Mouse (Mus musculus): Measurements from ENCODE around the gene Olfr1111.
"Not testable (repeated sequence)": the region's sequence is repeated elsewhere in the genome, so short reads cannot be mapped to it uniquely, and the experiment has no call there.

Olfr1111 gene

DNA sequence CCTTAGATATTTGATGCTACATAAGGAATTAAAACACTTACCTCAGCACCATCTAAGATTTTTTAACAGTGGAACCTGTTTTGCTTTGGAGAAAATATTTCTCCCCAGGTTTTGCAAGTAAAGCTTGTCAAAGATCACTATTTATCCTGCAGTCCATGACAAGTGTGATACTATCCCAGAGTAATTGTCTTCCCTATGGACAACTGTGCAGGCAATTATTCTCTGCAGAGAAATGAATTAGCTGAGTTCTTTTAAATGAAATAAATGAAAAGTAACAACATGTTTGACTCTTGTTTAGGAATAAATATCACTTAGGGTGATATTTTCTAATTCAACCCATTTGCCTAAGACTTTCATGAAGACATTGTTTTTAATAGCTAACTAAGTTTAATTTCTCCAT is at the start of gene Olfr1111:
Gene Olfr1111, minus strand, starts transcription at position 101 of the 400 bp plus-strand sequence.
- no peak for DNase-seq (ENCODE audit: low spot score)

DNA sequence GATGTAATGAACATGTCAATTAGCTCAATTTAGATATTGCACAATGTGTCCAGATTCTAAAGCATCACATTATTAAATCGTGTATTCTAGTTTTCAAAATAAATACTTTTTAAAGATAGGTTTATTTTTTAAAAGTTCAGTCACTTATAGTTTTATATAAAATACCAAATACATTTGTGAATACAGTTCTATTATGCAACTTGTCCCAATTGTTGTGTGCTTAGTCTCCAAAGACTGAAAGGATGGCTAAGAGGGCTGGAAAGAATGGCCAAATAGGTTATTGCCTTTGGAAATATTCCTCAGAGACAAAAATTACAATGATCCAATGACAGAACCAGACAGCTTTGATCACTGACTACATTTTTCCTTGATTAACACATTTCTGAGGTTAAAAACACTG is 35.1 kb upstream of the Olfr1111 start, which contains the start of gene Olfr1112:
Gene Olfr1112, plus strand, starts transcription at position 301 of the 400 bp plus-strand sequence.
- DNase-seq (ENCODE audit: low spot score) = no peak

DNA sequence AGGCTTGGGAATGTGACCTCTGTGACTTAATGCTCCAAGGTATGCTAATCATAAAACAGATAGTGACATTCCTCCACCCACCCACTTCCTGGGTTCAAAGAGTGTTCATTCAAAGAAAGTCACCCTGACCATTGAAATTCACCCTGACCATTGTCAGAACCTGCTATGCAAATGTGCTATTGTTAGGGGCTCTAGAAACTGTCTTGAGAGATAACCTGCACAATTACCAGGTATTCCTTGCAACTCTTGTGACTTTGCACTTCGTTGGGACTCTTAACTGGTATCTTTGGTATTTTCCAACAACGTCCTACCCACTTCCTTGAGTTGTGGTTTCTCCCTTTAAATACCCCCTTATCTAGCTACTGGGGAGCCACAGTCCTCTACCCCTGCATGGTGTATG is 15.3 kb upstream of the Olfr1111 start:
- not testable (repeated sequence) for DNase-seq (ENCODE audit: low spot score)

DNA sequence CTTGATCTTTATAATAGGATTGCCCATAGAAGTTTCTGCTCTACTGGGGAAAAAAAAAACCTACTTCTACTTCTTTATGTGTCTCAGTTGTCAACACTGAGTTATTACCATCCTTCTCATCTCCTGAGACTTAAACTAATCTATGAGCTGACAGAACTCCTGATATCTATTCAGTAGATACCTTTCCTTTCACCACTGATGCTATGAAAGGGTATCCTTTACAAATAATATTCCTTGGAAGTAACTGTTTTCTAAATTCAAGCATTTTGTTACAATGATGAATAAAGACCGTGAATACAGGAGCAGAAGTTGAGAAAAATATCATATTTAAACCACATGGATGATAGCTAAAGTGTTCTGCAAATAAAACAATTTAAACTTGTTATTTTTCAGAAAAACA is 12.2 kb downstream of the Olfr1111 start, which contains the start of gene Olfr1110:
Gene Olfr1110, minus strand, starts transcription at position 101 of the 400 bp plus-strand sequence.
- DNase-seq (ENCODE audit: low spot score) = no peak

DNA sequence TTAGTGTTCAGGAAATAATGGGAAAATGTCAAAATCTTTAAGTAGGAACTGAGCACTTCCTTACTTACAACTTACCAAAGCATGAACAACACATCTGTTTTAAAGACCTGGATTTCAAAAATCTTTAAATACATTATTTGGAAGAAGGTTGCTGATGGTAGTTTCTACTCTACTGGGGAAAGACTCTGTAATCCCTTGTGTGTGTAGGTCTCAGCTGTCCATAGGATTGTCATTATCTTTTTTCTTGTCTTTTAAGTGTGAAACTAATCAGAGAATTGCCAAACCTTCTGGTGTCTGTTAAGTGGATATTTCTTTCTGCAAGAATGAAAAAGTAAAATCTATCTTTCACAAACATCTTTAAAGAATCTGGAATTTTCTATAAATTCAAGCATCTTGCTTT is 38.0 kb downstream of the Olfr1111 start, which contains the start of gene Olfr259:
Gene Olfr259, minus strand, starts transcription at position 101 of the 400 bp plus-strand sequence.
- DNase-seq (ENCODE audit: low spot score) = no peak

All from layer of hippocampus, adult 9-10 months (tissue).